Mouse (Mus musculus): ENCODE measurements around the gene Psmc3.

GRCm38 (mm10) chr2:91053934-91054382, at the start of gene Psmc3:
- no peak; the same call in 1 of the 2 replicates for TF ChIP-seq CTCF (IDR thresholded peaks at IDR 0.05; ENCODE audit: extremely low read depth, insufficient read length, insufficient replicate concordance, low read depth, low read length)
- TF ChIP-seq POLR2A (IDR thresholded peaks at IDR 0.05; ENCODE audit: low read depth, low read length), result peak; percentile 66; the same call in 1 of the 2 replicates
